Mouse (Mus musculus): ENCODE measurements around the gene Pard3.

DNA sequence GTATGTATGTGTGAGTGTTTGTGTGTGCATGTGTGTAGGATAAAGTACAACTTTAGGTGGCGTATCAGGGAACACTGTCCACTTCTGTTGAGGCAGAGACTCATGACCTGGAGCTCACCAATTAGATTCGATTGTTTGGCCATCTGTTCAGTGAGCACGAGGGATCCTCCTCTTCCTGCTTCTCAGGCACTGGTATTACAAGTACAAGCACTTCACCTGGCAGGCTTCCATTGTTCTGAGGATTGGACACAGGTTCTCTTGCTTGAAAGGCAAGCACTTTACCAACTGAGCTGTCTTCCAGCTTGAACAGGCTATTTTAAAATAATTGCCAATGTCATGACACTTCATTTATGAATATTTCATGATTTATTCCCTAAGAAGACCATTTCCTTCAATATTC, 88.0 kb downstream of the Pard3 start:
- TF ChIP-seq POLR2A (IDR thresholded peaks at IDR 0.05; ENCODE audit: extremely low read depth, insufficient read depth, low read length) (no peak), CTCF (IDR thresholded peaks at IDR 0.05; ENCODE audit: extremely low read depth, insufficient read depth, low read length) (no peak)
